Mouse (Mus musculus) brain, adult 2 months (tissue): ENCODE measurements at regions not wholly inside any gene's neighbourhood (a gene's known extent, or its start where the extent isn't known, plus 50 kb on each side); places are given as distances from the start of the nearest gene placed in this dataset.
"Not testable (repeated sequence)": the region's sequence is repeated elsewhere in the genome, so short reads cannot be mapped to it uniquely, and the experiment has no call there.

Experiments
- DNase-seq: peaks from one replicate; pipeline ENCODE4 v3.0.0; 2011; ENCODE audit warnings: low read depth, low spot score

GRCm38 (mm10) chr12:48387724-48388123, 994.7 kb upstream of the Foxg1 start:
- no peak for DNase-seq

DNA sequence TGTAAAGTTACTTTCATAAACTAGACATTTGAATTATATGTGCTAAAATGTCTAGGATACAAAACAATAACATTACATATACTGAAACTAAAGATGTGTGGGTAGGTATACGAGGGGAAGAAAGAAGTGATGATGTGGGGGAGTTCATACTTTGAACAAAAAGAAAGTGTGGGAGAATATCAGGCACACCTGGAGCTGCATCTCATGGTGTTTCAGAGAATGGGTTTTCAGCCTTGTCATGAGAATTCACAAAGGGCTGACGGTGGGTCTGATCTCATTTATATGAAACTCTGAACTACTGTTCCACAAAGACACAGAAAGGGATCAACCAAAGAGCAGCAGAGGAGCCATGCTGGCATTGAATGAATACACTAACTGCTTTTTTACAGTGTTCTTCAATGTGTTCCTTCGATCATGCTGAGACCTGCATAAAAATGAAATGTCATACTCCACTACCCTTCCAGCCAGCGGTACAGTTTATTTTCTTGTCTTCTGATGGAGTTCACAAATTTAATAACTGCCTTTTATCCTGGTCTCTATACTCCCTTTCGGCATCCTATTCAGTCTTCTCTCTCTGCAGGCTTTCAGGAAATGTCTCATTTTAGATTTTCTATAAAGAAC, 994.2 kb upstream of the Foxg1 start:
- no peak for DNase-seq

GRCm38 (mm10) chr12:48391008-48391407, 991.5 kb upstream of the Foxg1 start:
- peak; percentile 3 for DNase-seq

DNA sequence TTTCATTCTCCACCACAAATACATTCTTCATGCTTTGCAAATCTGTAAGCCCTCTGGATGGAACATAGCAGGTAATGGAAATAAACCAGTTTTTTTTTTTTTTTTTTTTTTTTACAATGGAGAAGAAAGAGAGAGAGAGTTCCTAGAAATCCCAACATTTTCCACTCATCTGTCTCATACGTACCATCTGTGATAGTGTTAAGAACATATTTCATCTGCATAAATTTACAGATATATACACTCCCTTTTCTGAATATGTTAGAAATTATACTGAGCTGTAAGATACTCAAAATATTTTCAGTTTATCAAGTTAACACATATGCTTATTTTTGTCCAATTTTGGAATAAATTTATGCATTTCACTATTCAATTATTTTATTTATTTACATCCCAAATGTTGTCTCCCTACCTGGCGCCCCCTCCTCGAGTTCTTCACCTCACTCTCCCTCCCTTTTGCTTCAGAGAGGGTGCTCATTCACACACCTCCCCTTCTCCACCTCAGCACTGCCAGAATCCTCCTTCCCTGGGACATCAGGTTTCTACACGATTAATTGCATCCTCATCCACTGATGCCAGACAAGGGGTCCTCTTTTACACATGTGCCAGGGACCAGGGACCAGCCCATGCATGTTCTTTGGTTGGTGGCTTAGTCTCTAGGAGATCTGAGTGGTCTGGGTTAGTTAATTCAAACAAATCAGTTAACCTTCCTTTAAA, 943.0 kb upstream of the Foxg1 start:
- peak; percentile 43 for DNase-seq

- not testable (repeated sequence) for DNase-seq
Observed at GRCm38 (mm10) chr12:48448719-48449118, 933.7 kb upstream of the Foxg1 start.

DNA sequence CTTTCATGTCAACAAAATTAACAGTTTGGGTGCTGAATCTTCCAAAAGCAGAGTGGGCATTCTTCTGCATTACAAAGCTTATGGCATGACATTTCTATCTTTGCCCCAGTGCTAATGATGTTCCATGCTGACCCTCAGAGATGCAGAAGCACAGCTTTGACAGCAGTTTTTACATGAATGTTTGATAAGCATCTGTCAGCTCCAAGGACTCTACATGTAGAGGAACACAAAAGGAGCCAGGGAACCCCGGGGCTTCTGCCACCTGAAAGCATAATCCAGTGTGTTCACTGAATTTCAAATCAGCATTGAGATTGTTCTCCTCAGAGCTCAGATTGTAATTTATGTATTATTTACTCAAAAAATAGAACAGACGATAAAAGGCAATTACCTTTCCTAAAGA, 920.1 kb upstream of the Foxg1 start:
- DNase-seq: peak; percentile 2

- no peak for DNase-seq
Observed at GRCm38 (mm10) chr12:48500735-48501134, 881.7 kb upstream of the Foxg1 start.

DNA sequence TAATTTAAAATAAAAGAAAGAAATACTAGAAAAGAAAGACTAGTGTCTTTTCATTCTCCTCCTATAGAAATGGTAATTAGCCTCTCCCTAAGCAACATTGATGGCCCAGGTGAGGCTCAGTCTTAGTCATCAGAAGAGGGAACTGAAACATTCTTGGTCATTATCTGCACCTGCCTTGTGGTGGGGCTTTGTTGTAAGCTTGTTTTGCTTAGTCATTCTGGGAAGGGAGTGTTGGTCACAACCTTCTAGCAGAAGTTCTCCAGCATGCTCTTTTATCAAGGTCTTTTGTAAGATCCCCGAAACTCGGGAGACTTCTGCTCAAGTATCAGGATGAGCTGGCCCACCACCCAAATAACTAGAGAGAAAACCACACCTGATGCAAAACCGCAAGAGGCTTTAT, 870.9 kb upstream of the Foxg1 start:
- DNase-seq: no peak

DNA sequence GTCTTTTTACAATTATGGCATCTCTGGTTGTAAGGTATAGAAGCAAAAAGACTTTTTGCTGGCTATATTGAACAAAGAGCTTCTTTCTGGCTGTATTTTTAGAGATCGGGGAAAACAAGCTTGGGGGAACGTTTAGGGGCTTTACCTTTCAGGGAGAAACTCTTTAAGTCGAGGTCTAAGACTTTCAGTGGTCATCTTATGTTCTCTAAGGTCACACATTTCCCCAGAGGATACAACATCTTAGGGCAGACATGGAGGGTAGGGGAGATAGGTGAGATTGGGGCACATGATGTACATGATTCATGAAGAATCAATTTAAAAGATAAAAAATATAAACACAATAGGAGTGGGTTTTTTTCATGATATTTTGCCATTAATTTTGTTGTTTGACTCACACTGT, 870.2 kb upstream of the Foxg1 start:
- DNase-seq: no peak

DNA sequence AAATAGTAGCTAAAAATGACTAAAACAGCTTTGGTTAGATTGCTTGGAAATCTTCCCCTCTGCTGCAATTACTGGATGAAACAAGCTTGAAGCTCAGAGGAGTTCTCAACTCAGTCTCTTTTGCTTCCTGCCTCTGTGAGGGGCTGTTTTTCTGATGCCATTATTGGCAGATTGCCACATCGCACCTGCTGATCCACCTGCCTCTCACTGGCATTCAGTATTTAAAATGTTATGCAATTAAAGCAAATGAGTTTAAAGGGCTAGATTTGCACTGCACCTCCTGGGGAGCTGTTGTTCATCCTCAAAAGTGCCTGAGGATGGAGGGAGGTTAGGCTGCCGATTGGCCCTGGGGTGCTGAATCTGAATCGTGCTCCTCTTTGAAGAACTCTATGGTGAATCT, 860.5 kb upstream of the Foxg1 start:
- peak; percentile 7 for DNase-seq

DNA sequence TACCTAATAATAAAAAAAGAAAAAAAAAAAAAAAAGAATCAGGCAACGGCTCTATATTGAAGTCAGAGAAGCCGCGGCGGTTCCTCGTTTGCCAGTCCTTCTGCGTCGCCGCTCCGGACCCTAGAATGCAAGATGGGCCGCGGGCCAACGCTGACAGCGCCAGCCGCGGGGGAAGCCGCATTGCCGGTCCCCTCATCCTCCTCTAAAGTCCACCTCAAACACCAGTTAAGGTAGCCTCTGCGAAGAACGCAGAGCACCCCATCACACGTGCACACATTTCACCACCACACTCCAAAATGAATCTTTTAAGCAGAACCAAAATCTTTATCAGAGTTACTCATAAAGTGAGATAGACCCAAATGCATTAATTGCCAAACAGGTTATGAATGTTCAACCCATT, 822.8 kb upstream of the Foxg1 start:
- not testable (repeated sequence) for DNase-seq

- no peak for DNase-seq
Observed at GRCm38 (mm10) chr12:48604401-48605197, 777.9 kb upstream of the Foxg1 start.

GRCm38 (mm10) chr12:48605423-48605822, 777.0 kb upstream of the Foxg1 start:
- DNase-seq: no peak

- DNase-seq: no peak
Observed at GRCm38 (mm10) chr12:48609391-48609790, 773.1 kb upstream of the Foxg1 start.

DNA sequence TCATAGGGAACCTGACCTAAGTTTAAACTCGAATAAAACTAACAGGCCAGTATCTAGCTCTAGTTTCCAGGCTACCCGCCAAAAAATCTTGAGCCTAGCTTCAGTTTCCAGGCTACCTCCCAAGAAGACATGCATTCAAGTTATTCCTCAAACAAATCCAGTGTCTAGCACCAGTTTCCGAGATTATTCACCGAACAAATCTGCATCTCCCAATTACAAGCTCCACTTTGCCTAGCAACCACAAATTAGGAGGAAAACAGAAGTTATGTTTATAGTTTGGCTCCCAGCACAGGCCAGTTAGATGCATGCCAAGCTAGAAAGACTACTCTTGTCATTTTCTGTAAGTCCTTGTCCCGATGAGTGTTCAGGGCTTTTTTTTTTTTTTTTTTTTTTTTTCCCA, 770.4 kb upstream of the Foxg1 start:
- DNase-seq: no peak

DNA sequence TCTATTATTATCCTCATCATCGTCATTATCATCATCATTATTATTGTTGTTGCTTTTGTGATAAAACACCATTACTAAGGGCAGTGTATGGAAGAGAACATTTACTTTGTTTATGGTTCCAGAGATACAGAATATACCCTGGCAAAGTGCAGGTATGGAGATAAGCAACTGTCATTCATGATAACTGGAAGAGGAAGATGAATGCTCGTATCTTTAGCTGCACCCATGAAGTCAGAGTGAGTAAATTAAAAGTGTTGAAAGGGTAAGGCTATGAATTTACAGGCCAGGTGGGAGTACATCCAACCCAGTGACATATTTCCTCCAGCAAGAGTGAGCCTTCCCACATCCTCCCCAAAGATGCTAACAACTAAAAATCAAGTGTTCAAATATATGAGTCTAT, 766.1 kb upstream of the Foxg1 start:
- DNase-seq: no peak

DNA sequence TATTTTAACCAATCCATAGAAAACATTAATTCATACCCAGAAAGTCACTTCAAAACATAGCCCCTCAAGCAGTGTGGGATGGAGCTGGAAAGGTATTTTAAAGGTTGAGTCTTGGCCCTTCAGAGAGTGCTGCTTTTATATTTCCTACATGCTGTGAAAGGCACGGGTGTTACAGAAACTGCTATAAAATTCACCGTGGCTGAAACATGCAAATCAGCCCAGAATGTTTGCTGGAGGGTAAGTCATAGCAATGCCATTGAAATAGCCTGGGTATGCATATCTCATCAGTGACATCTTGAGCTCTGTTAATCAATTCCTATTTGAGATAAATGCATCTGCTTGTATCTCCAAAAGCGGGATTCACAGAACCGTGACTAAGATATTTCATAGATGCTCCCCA, 748.9 kb upstream of the Foxg1 start:
- peak; percentile 23 for DNase-seq

DNA sequence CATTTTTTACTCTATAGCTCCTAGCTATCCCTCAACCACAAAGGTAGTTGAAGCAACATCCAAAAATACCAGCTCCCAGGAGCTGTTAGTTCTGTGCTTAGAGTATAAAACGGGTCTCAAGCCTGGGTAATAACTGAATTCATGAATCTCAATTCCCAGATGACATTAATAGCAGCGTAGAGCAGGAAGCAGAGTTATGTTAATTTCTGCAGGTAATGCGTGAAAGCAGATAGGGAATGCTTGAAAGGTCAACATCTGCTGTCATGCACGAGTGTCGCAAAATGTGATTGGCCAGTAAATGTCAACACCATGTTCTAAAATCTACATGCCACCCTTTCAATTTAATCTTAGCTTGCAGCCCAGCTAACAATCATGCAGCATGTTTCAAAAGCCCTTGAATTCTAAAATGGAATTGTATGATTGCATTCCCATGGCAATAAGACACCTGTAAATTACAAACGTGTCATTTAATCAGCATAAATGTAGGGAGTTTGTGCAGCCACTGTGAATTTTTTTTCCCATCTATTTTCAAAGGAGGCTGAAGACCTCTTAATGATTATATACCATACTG, 747.7 kb upstream of the Foxg1 start:
- no peak for DNase-seq

- DNase-seq: no peak
Observed at GRCm38 (mm10) chr12:48641974-48642373, 740.5 kb upstream of the Foxg1 start.

- no peak for DNase-seq
Observed at GRCm38 (mm10) chr12:48645135-48645534, 737.3 kb upstream of the Foxg1 start.

GRCm38 (mm10) chr12:48645910-48646309, 736.5 kb upstream of the Foxg1 start:
- peak; percentile 35 for DNase-seq

- no peak for DNase-seq
Observed at GRCm38 (mm10) chr12:48675176-48675575, 707.3 kb upstream of the Foxg1 start.
